Mouse (Mus musculus) forebrain, embryonic 13.5 days (tissue): Measurements from ENCODE around the gene Amigo1. TPM values are rescaled to one million over a fixed set of nuclear protein-coding genes. Genes with fewer than 3 reads are reported as not detected.

Experiments used
- ATAC-seq: fragments of 200-750 bp; cut with Nextera tagmentation; 2 replicates; pipeline ENCODE4 v1.8.0; 2017
- H3K27ac ChIP-seq: fragments of 300-500 bp; sonication (generic); 2 replicates; pipeline ENCODE4 v1.5.1; 2015; ENCODE audit warnings: inconsistent platforms, mild to moderate bottlenecking, moderate library complexity
- H3K27me3 ChIP-seq: fragments of 300-500 bp; sonication (generic); 2 replicates; pipeline ENCODE4 v1.6.1; 2015; ENCODE audit warnings: mild to moderate bottlenecking, inconsistent platforms
- H3K36me3 ChIP-seq: fragments of 300-500 bp; sonication (generic); 2 replicates; pipeline ENCODE4 v1.6.1; 2015; ENCODE audit warnings: mild to moderate bottlenecking, inconsistent platforms; ENCODE audit not compliant: poor library complexity, severe bottlenecking
- H3K4me1 ChIP-seq: fragments of 300-500 bp; sonication (generic); 2 replicates; pipeline ENCODE4 v1.6.1; 2015; ENCODE audit warnings: inconsistent platforms
- H3K4me2 ChIP-seq: fragments of 300-500 bp; sonication (generic); 2 replicates; pipeline ENCODE4 v1.6.1; 2015; ENCODE audit warnings: inconsistent platforms, mild to moderate bottlenecking, moderate library complexity
- H3K4me3 ChIP-seq: fragments of 300-500 bp; sonication (generic); 2 replicates; pipeline ENCODE4 v1.5.1; 2015; ENCODE audit warnings: mild to moderate bottlenecking, inconsistent platforms
- H3K9ac ChIP-seq: fragments of 300-500 bp; sonication (generic); 2 replicates; pipeline ENCODE4 v1.6.1; 2015; ENCODE audit warnings: mild to moderate bottlenecking, inconsistent platforms
- H3K9me3 ChIP-seq: fragments of 300-500 bp; sonication (generic); replicated peaks from 2 replicates; pipeline ENCODE4 v1.6.1; 2016; ENCODE audit warnings: inconsistent platforms
- WGBS: fragments of 180-500 bp; shearing (Covaris S2); methylation state at CpG from one replicate; pipeline ENCODE4 v1.1.7; 2015; 5-methylcytosine and 5-hydroxymethylcytosine counted together
- polyA plus RNA-seq: library from polyadenylated mRNA; unstranded; fragments of >200 nt; fragmentation: Nextera tagmentation; extraction: Ambion mirVana; gene quantifications from 2 replicates; pipeline ENCODE4 v1.2.1, GENCODE M21; 2015

Amigo1 gene
- polyA plus RNA-seq, 1 experiment from 2014 or later: 6.4 TPM

DNA sequence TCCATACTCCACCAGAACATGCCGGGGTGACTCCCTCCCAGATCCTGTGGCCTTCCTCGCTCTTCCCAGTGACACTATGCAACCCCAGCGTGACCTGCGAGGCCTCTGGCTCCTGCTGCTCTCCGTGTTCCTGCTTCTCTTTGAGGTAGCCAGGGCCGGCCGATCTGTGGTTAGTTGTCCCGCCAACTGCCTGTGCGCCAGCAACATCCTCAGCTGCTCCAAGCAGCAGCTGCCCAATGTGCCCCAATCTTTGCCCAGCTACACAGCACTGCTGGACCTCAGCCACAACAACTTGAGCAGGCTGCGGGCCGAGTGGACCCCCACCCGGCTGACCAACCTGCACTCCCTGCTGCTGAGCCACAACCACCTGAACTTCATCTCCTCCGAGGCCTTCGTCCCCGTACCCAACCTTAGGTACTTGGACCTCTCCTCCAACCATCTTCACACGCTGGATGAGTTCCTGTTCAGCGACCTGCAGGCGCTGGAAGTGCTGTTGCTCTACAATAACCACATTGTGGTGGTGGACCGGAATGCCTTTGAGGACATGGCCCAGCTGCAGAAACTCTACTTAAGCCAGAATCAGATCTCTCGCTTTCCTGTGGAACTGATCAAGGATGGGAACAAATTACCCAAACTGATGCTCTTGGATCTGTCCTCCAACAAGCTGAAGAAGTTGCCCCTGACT is 1.1 kb downstream of the Amigo1 start:
- Histone ChIP-seq H3K27me3 (peaks cover 11% of the 10 kb centered on the region), H3K9ac (peak overlapping the region; percentile 78), H3K9me3 (no peaks in the 10 kb centered on the region), H3K27ac (no peak overlapping the region), H3K4me3 (peak overlapping the region; percentile 79), H3K4me2 (peak overlapping the region; percentile 81), H3K36me3 (peaks cover 23% of the 10 kb centered on the region), H3K4me1 (peaks cover 44% of the 10 kb centered on the region)
- 63% methylated on average over 20 of the region's 20 CpGs for WGBS
- ATAC-seq: peak; percentile 11; the same call in 1 of the 2 replicates

- no peak overlapping the region for H3K9ac ChIP-seq
- H3K4me1 ChIP-seq: peaks cover 44% of the 10 kb centered on the region
These were observed 2.8 kb downstream of the Amigo1 start for GRCm38 (mm10) chr3:108188716-108189490.

GRCm38 (mm10) chr3:108189897-108190296 is 3.8 kb downstream of the Amigo1 start:
- H3K27ac ChIP-seq: no peak overlapping the region
- 0 out of 2 replicates have a peak, but pooled peaks cover 4% of the 10 kb centered on the region for H3K27me3 ChIP-seq
- H3K36me3 ChIP-seq: peaks cover 30% of the 10 kb centered on the region
- peaks cover 44% of the 10 kb centered on the region for H3K4me1 ChIP-seq
- H3K4me3 ChIP-seq: no peak overlapping the region
- H3K9me3 ChIP-seq: no peaks in the 10 kb centered on the region
- H3K9ac ChIP-seq: 0 out of 2 replicates have a peak overlapping the region, but pooled peaks have one; percentile 1
- no peak for ATAC-seq
- no peak overlapping the region for H3K4me2 ChIP-seq
- 75% methylated on average over 5 of the region's 5 CpGs for WGBS

More at GRCm38 (mm10) chr3:108188716-108189490, 2.8 kb downstream of the Amigo1 start:
- H3K27ac ChIP-seq: no peak overlapping the region
- no peak for ATAC-seq
- no peak overlapping the region for H3K4me3 ChIP-seq
- peaks cover 11% of the 10 kb centered on the region for H3K27me3 ChIP-seq
- no peak overlapping the region for H3K4me2 ChIP-seq
- 77% methylated on average over 9 of the region's 9 CpGs for WGBS
- peaks cover 29% of the 10 kb centered on the region for H3K36me3 ChIP-seq
- no peaks in the 10 kb centered on the region for H3K9me3 ChIP-seq

- Histone ChIP-seq H3K4me3 (no peak overlapping the region), H3K4me2 (no peak overlapping the region), H3K27ac (no peak overlapping the region), H3K9me3 (no peaks in the 10 kb centered on the region), H3K4me1 (peaks cover 44% of the 10 kb centered on the region), H3K36me3 (peaks cover 30% of the 10 kb centered on the region), H3K27me3 (no peaks in the 10 kb centered on the region), H3K9ac (no peak overlapping the region)
- no peak for ATAC-seq
- WGBS: 90% methylated on average over 4 of the region's 4 CpGs
These were observed 7.6 kb downstream of the Amigo1 start for GRCm38 (mm10) chr3:108193686-108194085.

GRCm38 (mm10) chr3:108195287-108195686 is 9.2 kb downstream of the Amigo1 start:
- Histone ChIP-seq H3K9me3 (no peaks in the 10 kb centered on the region), H3K36me3 (peaks cover 28% of the 10 kb centered on the region), H3K27ac (no peak overlapping the region), H3K4me2 (no peak overlapping the region), H3K4me3 (no peak overlapping the region), H3K27me3 (no peaks in the 10 kb centered on the region), H3K4me1 (peaks cover 42% of the 10 kb centered on the region), H3K9ac (no peak overlapping the region)
- ATAC-seq: no peak
- WGBS: 92% methylated on average over 4 of the region's 4 CpGs

DNA sequence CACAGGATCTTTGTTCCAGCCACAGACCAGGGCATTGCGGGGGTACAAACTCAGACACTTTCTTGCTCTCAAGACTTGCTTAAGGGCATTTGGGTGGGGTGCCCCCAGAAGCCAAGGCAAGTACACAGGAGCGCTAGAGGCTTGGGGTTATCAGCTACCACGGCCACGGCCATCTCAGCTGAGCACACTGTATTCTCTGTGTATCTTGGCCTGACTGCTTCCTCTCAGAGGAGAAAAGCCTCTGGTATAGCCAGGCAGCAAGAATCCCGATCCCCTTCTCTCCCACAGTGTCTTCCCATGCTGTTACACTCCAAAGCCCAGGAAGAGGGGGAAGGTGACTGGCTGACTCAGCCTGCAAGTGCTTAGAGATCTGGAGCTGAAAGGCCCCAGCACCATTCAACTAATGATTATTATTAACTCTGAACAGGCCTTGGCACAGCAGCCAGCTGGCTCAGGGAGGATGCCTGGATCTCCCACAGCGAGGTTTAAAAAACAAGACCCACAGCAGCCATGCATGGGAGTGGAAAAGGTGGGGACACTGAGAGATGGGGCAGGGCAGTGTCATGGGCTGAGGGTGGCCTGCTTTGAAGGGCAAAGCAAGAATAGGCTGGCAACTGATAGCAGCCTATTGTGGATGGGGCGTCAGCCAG is 9.9 kb downstream of the Amigo1 start:
- Histone ChIP-seq H3K4me3 (no peak overlapping the region), H3K27me3 (no peaks in the 10 kb centered on the region), H3K36me3 (peaks cover 28% of the 10 kb centered on the region), H3K27ac (peak overlapping the region; percentile 89), H3K4me2 (0 out of 2 replicates have a peak overlapping the region, but pooled peaks have one; percentile 7), H3K9me3 (no peaks in the 10 kb centered on the region), H3K9ac (peak overlapping the region; percentile 30; the same call in 1 of the 2 replicates), H3K4me1 (peaks cover 47% of the 10 kb centered on the region)
- WGBS: 70% methylated on average over 7 of the region's 7 CpGs
- ATAC-seq: peak; percentile 13

DNA sequence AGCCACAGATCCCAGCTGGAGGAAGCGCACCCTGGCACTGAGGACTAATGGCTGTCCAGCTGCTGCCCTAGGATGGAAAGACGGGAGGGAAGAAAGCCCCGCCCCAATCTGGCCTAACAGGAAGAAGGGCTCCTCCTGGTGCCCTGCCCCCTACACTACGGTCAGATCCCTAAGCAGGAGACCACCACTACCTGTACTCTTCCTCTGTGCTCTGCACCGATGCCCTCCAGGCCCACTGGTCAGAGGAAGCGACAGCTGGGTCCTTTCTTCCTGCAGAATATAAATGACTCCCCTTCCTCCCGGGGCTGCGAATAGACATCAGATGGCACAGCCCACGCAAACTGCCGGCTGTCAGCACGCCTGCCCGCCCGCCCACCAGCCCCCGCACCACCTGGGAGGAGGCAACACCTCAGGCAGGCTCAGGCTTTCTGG is 10.9 kb downstream of the Amigo1 start:
- peak; percentile 12; the same call in 1 of the 2 replicates for ATAC-seq
- Histone ChIP-seq H3K4me3 (peak overlapping the region; percentile 4; the same call in 1 of the 2 replicates), H3K27ac (peak overlapping the region; percentile 89), H3K4me2 (peak overlapping the region; percentile 34), H3K27me3 (no peaks in the 10 kb centered on the region), H3K4me1 (peaks cover 48% of the 10 kb centered on the region), H3K9ac (peak overlapping the region; percentile 45; the same call in 1 of the 2 replicates), H3K9me3 (no peaks in the 10 kb centered on the region), H3K36me3 (peaks cover 30% of the 10 kb centered on the region)
- WGBS: 22% methylated on average over 14 of the region's 14 CpGs

- peaks cover 48% of the 10 kb centered on the region for H3K4me1 ChIP-seq
- H3K4me2 ChIP-seq: no peak overlapping the region
- H3K36me3 ChIP-seq: peaks cover 42% of the 10 kb centered on the region
- no peak overlapping the region for H3K27ac ChIP-seq
- ATAC-seq: no peak
- no peaks in the 10 kb centered on the region for H3K9me3 ChIP-seq
- no peaks in the 10 kb centered on the region for H3K27me3 ChIP-seq
- 96% methylated on average over 6 of the region's 6 CpGs for WGBS
- H3K4me3 ChIP-seq: no peak overlapping the region
- no peak overlapping the region for H3K9ac ChIP-seq
These were observed 13.1 kb downstream of the Amigo1 start for GRCm38 (mm10) chr3:108199231-108199630.

GRCm38 (mm10) chr3:108200329-108201323 is 14.5 kb downstream of the Amigo1 start, which contains the start of gene Cyb561d1:
Cyb561d1 (minus strand) TSS chr3:108201212.
- peak; percentile 90 for ATAC-seq
- 3% methylated on average over 44 of the region's 44 CpGs for WGBS
- peaks cover 56% of the 10 kb centered on the region for H3K36me3 ChIP-seq
- H3K27ac ChIP-seq: peak within 1 kb of the TSS; percentile 60
- H3K27me3 ChIP-seq: no peaks in the 10 kb centered on the region
- peak within 1 kb of the TSS; percentile 67 for H3K4me2 ChIP-seq
- peaks cover 44% of the 10 kb centered on the region for H3K4me1 ChIP-seq
- no peaks in the 10 kb centered on the region for H3K9me3 ChIP-seq
- H3K4me3 ChIP-seq: peak within 1 kb of the TSS; percentile 64
- peak within 1 kb of the TSS; percentile 66 for H3K9ac ChIP-seq

DNA sequence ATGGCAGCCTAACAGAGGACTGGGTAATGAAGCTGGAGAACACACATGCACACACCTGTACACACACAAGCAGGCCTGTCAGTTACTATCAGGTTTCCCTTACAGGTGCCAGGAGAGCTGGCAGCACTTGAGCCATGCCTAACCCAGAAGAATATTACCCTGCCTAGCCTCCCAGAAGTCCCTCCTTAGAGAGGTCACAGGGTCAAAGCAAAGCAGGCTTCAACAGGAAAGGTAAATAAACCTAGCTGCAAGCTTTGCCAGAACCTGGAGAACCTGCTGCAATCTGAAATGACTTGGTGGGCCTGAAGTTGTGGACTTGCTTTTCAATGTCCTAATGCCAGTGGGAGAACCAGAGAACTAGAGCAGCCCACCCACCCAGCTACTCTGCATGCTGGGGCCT is 16.4 kb downstream of the Amigo1 start:
- Histone ChIP-seq H3K4me1 (peaks cover 34% of the 10 kb centered on the region), H3K27me3 (no peaks in the 10 kb centered on the region)
- ATAC-seq: no peak

GRCm38 (mm10) chr3:108203212-108203611 is 17.1 kb downstream of the Amigo1 start:
- H3K9me3 ChIP-seq: no peaks in the 10 kb centered on the region
- no peak overlapping the region for H3K4me3 ChIP-seq
- no peaks in the 10 kb centered on the region for H3K27me3 ChIP-seq
- H3K4me1 ChIP-seq: peaks cover 36% of the 10 kb centered on the region
- no peak overlapping the region for H3K9ac ChIP-seq
- H3K36me3 ChIP-seq: peaks cover 76% of the 10 kb centered on the region
- ATAC-seq: no peak
- no peak overlapping the region for H3K27ac ChIP-seq
- H3K4me2 ChIP-seq: no peak overlapping the region
- WGBS: 96% methylated on average over 13 of the region's 13 CpGs

More for the DNA sequence above, 16.4 kb downstream of the Amigo1 start:
- H3K4me3 ChIP-seq: no peak overlapping the region
- no peak overlapping the region for H3K9ac ChIP-seq
- no peak overlapping the region for H3K27ac ChIP-seq
- no peaks in the 10 kb centered on the region for H3K9me3 ChIP-seq
- H3K4me2 ChIP-seq: no peak overlapping the region
- H3K36me3 ChIP-seq: peaks cover 75% of the 10 kb centered on the region
